Mouse (Mus musculus): ENCODE results near the gene Mgrn1.

Mgrn1 gene

GRCm38 (mm10) chr16:4885760-4886689 is at the start of gene Mgrn1:
Gene Mgrn1 (plus strand): TSS chr16:4886249.
- DNase-seq (ENCODE audit: low spot score in 2 of 2), result peak; percentile 65 to 69

DNA sequence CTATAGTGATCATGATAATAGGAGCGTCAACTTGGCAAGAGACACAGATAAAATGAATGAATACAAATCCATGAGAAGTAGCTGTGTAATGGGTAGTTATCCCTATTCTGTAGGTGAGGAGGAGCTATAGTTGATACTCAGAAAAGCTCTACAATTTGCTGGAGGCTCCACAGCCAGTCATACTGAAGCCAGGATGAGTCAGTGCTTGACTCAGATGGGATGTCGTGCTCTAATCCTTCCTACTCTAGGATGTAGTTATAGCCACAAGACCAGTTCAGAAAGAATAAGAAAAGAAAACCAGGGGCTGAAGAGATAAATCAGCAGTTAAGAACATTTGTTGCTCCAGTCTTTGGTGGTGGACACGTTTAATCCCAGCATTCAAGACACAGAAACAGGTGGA is 48.4 kb upstream of the Mgrn1 start:
- DNase-seq (ENCODE audit: low spot score in 2 of 2), result no peak

DNA sequence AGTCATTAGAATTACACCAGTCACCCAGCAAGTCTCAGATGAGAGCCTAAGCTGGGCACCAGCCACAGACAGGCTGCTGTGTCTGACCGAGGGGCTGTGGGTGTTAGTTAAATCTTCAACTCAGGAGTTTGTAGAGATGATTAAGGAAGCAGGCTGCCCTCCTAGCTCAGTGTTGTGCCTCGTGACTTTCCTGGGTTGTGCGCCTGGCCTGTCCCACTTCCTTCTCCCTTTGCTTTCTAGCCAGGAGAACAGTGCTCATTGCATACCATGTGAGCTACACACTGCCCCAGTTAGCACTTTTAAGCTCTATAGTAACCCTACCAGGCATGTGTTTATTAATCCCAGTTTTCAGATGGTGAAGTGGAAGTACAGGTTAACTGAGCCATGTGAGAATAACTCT is 46.5 kb upstream of the Mgrn1 start:
- DNase-seq (ENCODE audit: low spot score in 2 of 2), result no peak

DNA sequence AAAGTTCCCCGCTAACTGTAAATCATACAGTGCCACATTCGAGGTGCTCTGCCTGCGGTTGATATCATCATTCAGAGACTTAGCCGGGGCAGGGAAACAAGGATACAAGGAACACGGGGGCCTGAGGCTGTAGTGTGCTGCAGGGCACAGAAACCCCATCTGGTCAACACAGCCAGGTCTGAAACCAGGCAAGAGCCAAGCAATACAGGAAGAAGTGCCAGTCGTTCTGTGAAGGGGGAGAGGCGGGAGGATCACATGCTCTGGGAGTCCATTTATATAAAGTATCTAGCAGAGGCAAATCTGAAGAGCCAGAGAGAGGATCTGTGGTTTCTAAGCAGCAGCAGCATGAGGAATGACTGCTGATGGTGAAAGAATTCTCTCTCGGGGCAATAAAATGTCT is 45.8 kb upstream of the Mgrn1 start:
- no peak for DNase-seq (ENCODE audit: low spot score in 2 of 2)

- DNase-seq (ENCODE audit: low spot score in 2 of 2), result no peak
Observed at GRCm38 (mm10) chr16:4847041-4847440, 39.0 kb upstream of the Mgrn1 start.

GRCm38 (mm10) chr16:4848090-4848489 is 38.0 kb upstream of the Mgrn1 start:
- no peak for DNase-seq (ENCODE audit: low spot score in 2 of 2)

- DNase-seq (ENCODE audit: low spot score in 2 of 2), result no peak
Observed at GRCm38 (mm10) chr16:4850361-4850760, 35.7 kb upstream of the Mgrn1 start.

DNA sequence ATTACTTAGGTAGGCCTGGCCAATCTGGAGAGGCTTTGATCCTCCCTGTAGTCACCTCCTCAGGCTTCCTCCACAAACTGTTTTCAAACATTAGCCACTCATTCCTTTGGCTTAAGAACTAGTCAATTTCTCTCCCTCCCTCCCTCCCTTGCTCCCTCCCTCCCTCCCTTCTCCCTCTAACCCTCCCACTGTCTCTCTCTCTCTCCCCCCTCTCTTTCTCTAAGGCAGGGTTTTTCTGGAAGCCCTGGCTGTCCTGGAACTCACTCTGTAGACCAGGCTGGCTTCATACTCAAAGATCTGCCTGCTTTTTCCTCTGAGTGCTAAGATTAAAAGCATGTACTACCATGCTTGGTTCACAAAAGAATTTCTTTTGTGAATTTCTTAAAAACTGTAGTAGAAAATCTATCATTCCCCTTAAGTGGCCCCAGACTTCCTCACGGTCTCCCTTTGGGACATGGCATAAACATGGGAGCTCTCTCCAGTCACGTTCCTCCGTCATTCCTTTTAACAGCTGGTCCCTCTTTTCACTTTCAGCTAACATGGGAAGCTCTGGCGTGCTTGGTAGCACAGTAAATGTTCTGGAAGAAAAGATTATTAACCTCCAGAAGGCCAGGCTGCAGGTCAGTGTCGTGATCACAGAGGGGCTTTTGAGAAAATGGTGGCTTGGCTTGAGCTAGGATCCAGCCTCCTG is 35.0 kb upstream of the Mgrn1 start:
- no peak for DNase-seq (ENCODE audit: low spot score in 2 of 2)

DNA sequence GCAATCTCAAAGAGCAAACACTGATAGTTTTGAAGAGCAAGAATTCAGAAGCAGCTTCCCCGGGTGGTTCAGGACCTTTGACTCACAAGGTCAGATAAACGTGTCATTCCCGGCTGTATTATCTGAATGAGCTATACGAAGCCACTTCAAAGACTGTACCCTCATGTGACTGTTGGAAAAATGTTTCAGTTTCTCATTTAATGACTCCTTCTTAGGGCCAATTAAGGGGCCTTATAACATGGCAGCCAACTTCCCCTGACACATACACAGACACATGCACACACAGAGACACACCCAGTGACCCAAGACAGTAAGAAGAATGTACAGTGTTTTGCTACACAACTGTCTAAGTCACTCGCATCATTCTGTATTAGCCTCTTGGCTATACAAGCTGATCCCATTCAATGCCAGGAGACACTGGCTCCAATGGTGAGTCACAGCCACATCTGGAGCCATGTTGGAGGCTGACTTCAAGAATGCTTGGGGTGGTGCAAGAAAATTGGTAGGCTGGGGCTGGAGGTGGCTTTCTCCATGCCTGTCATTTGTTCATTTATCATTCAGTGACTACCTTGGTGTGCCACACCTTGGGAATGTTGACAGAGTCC is 30.9 kb upstream of the Mgrn1 start:
- no peak for DNase-seq (ENCODE audit: low spot score in 2 of 2)

- no peak for DNase-seq (ENCODE audit: low spot score in 2 of 2)
Observed at GRCm38 (mm10) chr16:4861392-4861791, 24.7 kb upstream of the Mgrn1 start.

DNA sequence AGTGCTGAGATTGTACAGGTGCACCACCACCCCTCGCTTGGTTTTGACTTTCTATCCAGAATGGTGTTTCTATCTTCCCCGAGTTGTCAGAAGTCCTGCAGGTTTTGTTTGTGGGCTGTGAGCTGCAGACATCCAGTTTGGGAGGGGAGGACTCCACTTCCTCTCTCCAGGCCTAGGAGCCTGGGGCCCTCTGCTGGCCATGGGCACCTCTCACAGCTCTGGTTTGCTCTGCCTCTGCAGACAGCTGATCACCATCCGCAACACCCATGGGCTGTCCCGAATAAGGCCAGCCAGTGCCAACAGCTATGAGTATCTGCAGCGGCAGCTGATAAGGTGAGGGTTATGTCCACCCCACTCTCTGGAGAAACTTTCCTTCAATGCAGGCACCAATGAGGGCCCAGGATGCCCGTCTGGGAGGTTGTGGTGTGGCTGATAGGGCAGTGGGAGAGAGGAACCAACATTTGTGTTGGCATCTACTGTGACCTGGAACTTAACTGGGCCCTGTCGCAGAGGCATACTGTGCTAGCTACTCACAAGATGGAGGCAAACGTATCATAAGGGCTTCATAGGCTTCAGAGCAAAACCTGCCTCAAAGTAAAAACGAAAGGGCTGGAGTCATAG is 23.1 kb upstream of the Mgrn1 start:
- DNase-seq (ENCODE audit: low spot score in 2 of 2), result peak in 1 of 2 experiments; percentile 56

DNA sequence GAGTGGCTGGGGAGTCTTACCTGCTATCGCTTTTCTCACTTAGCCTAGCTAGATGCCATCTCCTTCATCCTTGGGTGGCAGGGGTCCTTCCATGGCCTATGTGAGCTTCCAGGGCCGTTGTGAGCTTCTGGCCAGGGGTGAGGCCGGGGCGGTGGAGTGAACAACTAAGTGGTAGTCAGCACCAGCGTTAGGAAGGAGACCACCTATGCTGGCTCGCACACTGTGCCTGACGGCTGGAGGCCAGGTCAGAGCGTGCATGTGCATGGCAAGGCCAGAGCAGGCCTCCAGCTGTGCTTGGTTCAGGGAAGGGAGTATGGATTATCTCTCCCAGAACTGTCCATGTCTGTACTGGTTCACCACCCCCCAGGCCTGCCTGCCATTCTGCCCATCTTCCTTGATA is 22.3 kb upstream of the Mgrn1 start:
- DNase-seq (ENCODE audit: low spot score in 2 of 2), result no peak

GRCm38 (mm10) chr16:4866101-4866695 is 19.9 kb upstream of the Mgrn1 start:
- DNase-seq (ENCODE audit: low spot score in 2 of 2), result no peak

- DNase-seq (ENCODE audit: low spot score in 2 of 2), result no peak
Observed at GRCm38 (mm10) chr16:4870490-4870889, 15.6 kb upstream of the Mgrn1 start.

DNA sequence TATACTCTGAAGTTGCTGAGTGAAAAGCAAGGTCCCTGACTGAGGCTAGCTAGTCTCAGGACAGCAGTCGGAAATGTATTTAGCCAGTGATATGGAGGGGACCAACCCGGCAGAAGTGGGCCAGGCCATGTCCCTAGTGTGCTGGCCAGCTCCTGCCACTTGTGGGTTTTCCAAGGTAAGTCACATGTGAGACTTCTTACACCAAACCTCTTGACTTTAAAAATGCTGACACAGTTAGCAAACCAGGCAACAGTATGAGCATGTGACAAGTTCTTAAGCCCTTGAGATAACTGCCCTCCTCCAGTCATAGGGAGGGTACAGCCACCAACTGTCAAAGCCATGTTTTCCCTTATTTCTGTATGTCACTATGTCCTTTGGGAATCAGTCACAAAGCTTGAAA is 14.1 kb upstream of the Mgrn1 start:
- no peak for DNase-seq (ENCODE audit: low spot score in 2 of 2)

- no peak for DNase-seq (ENCODE audit: low spot score in 2 of 2)
Observed at GRCm38 (mm10) chr16:4875198-4876032, 10.6 kb upstream of the Mgrn1 start.

DNA sequence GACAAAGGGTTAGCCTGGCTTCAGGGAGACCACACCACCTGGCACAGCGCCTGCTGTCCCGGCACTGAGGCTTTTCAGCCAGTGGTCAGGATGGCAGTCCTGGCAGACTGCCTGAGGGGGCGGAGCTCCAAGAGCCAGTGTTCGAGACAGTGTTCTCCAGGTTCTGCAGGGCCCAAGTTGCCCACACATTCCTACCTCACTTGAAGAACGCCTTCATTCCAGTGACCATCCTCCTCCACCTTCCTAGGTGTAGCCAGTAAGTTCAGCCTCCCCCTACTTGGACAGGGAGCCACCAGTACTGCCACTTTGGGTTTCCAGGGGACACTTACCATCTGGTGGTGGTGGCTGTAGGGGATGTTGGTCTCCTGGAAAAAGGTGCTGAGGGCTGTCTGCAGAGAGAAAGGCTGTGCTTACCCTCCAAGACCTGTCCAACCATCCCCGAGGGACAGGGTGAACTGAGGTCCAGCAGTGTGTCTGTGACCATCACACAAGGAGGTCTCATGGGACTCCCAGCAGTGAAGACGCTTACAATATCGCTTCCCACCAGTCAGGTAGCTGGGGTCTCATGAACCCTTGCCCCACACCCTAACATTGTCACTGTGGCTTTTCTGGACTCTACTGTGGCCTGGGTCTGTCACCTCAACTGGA is 9.9 kb upstream of the Mgrn1 start:
- DNase-seq (ENCODE audit: low spot score in 2 of 2), result peak; percentile 56 to 65

GRCm38 (mm10) chr16:4877195-4877594 is 8.9 kb upstream of the Mgrn1 start:
- no peak for DNase-seq (ENCODE audit: low spot score in 2 of 2)

- no peak for DNase-seq (ENCODE audit: low spot score in 2 of 2)
Observed at GRCm38 (mm10) chr16:4877701-4878100, 8.3 kb upstream of the Mgrn1 start.

- no peak for DNase-seq (ENCODE audit: low spot score in 2 of 2)
Observed at GRCm38 (mm10) chr16:4878192-4878885, 7.7 kb upstream of the Mgrn1 start.
